Mouse (Mus musculus) gastrocnemius, adult 2 months (tissue): Measurements from ENCODE around the gene Auts2. TPM values are rescaled to one million over a fixed set of nuclear protein-coding genes. Genes with fewer than 3 reads are reported as not detected.
A peak's percentile ranks its signal among the peaks of the same experiment; 100 is the strongest.

Experiments
- DNase-seq: peaks from one replicate; pipeline ENCODE4 v3.0.0; 2022
- H3K27ac ChIP-seq: fragments of 200-600 bp; 2 replicates; pipeline ENCODE4 v1.8.1; 2022; ENCODE audit warnings: mild to moderate bottlenecking
- H3K4me3 ChIP-seq: fragments of 200-600 bp; 2 replicates; pipeline ENCODE4 v1.8.1; 2022; ENCODE audit warnings: mild to moderate bottlenecking, moderate library complexity
- CTCF ChIP-seq: fragments of 200-600 bp; IDR thresholded peaks from 2 replicates; pipeline ENCODE4 v1.8.1; 2022; ENCODE audit warnings: antibody characterized with exemption, mild to moderate bottlenecking, moderate library complexity
- intact Hi-C: fragments of 180-260 bp; cut with DNase I; formaldehyde crosslinking; loops from one replicate; pipeline ENCODE4 v1.15.1; 2025
- total RNA-seq, 2 experiments: library from RNA; stranded (reverse); gene quantifications; 2 replicates each; pipeline ENCODE4 v1.2.3; 2021

Gene Auts2
- total RNA-seq, 2 experiments from 2014 or later: 13.0 to 31.1 TPM

GRCm38 (mm10) chr5:131595730-131596129 lies 947.4 kb downstream of the Auts2 start:
- no peak for DNase-seq
- Histone ChIP-seq H3K4me3 (no peak overlapping the region), H3K27ac (no peak overlapping the region)
- TF ChIP-seq CTCF: no peak
- intact Hi-C loops: no loop called here

DNA sequence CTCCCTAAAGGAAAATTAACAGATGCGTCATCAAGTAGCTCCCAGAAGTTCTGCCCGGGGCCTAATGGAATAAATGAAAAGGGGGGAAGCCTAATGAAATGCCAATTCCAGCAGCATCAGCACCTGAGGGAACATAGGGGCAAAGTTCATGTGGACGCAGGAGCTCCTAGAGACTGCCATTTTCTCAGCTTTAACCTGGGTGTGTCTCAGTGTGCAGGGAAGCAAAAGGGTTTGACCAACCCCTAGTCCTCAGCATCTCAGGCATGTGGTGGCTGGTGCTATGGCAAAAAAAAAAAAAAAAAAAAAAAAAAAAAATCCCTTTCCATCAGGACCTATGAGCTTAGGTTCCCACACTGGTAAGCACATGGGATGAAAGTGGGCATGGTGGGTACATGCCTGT lies 948.5 kb downstream of the Auts2 start:
- intact Hi-C loops: no loop called here
- no peak for TF ChIP-seq CTCF
- DNase-seq: no peak
- Histone ChIP-seq H3K27ac (no peak overlapping the region), H3K4me3 (no peak overlapping the region)

DNA sequence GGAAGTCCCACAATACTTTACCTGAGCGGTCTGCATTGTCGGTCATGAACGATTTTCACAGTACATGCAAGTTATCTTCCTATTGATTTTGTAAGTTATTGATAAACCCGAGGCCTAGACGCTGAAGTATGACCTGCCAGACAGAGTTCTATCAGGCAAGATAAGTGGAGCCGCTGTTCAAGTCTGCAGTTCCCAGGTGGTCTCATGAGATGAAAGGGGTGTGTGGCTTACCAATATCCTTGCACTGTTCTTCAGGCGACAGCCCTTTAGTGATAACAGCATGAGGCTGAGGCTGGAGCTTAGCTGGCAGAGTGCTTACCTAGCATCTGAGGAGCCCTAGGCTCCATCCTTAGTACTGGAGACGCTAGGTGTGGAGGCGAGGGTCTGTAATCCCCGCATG lies 949.9 kb downstream of the Auts2 start:
- TF ChIP-seq CTCF: no peak
- intact Hi-C loops: no loop called here
- DNase-seq: no peak
- no peak overlapping the region for H3K4me3 ChIP-seq
- H3K27ac ChIP-seq: no peak overlapping the region

DNA sequence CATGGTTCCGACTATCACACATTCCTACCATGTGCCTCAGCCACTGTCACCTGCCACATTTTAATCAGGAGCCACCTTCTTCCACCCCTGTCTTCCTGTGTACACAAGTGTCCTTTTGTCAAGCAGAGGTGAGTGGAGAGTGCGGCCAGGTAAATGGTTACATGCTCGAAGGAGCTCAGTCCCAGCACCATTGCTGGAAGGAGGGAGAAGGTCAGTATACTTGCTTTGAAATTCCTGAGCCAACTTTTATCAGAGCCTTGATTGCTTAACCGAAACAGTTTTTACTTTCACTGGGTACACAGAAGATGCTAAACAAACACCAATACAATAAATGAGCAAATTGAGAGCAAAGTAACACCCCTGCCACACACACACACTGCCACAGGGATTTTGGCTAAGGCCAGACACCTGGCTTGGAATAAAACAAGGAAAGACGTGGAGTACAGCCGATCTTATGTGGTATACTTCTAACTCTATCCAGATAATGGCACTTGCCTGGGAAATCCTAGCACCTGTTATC lies 953.1 kb downstream of the Auts2 start:
- intact Hi-C loops: no loop called here

DNA sequence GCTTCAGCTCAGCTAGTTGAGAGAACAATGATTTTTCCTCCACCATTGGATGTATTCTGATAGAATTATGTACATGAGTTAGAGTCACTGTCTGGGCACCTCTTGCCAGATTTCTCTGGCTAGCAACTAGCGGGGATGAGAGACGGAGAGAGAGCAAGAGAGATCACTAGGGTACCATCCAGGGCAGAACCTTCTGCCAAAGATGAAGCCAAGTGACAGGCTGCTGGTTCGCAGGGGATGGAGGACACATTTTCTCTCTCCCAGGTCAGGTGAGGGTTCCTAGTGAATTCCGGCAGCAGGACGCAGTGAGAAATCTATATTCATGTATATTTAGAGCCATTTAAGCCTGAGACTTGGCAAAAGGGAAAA lies 956.8 kb downstream of the Auts2 start:
- Histone ChIP-seq H3K27ac (no peak overlapping the region), H3K4me3 (no peak overlapping the region)
- intact Hi-C loops: no loop called here
- DNase-seq: no peak
- no peak for TF ChIP-seq CTCF

More for the DNA sequence above, 953.1 kb downstream of the Auts2 start:
- no peak overlapping the region for H3K4me3 ChIP-seq
- no peak for DNase-seq
- no peak overlapping the region for H3K27ac ChIP-seq
- no peak for TF ChIP-seq CTCF

DNA sequence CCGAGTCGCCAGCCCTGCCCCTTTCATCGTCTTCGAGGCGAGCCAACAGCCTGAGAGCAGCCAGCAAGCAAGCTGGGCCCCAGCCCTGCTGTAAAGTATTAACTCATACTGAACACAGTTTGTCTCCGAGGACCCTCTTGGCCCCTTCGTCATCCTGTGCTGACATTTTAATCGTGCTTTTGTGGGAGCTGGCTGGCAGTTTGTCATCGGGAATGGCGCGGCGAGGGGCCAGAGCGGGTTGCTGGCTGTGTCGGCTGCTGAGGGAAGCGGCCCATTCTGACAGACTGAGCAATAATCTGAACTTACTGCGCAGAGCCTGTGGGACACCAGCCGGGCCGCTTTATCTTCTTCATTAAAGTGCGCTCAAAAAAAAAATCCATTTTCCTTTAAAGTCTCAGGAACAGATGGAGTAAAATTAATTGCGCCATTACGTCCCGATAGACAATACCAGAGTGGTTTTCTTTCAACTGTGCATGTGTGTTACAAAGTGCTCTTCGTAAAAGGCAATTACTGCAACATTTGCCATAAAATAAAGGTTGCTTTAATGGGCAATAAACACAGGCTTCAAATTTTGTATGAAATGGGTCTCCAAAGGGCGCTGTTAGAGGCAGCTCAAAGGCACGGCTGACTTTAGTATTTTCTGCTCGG lies 957.3 kb downstream of the Auts2 start:
- intact Hi-C loops: no loop called here
- peak overlapping the region; percentile 21; the same call in 1 of the 2 replicates for H3K4me3 ChIP-seq
- no peak overlapping the region for H3K27ac ChIP-seq
- peak; percentile 33 for DNase-seq
- no peak for TF ChIP-seq CTCF

DNA sequence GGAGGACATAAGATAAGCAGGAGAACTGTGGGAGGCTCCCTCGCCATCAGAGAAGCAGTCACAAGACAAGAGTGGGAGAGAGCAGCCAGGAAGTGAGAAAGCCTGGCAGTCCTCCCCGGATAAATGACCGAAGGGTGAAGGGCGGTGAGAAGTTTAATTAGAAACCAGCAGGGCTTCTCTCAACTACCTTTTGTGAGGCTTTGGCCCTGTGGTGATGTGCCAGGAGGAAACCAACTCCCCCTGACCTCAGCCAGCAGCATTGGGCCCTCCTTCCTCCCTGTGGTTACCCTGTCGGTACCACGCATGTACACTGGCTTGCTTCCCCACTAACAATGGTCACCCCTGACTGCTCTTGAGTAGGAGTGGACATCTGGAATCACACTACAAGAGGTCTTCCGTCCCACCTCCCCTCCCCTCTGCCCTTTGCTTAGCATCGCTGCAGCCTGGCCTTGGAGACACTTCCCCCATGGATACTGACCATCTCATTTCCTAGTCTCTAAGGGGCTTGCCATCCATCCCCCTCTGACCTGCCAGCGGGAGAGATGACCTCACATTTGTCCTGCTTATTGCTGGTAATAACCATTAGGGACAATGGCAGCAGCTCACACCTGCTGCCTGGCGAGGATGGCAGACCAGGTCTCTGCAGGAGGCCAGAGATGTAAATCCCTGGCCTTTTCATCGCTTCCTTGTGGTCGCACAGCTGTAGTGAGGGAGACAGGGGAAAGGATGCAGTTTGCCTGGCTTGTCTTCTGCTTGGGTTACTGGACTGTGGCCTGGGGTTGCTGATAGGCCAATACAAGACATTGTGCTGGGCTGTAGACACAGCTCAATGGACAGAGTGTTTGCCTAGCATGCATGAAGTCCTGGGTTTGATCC lies 958.6 kb downstream of the Auts2 start:
- intact Hi-C loops: no loop called here
- H3K27ac ChIP-seq: no peak overlapping the region
- no peak for TF ChIP-seq CTCF
- no peak for DNase-seq
- no peak overlapping the region for H3K4me3 ChIP-seq

DNA sequence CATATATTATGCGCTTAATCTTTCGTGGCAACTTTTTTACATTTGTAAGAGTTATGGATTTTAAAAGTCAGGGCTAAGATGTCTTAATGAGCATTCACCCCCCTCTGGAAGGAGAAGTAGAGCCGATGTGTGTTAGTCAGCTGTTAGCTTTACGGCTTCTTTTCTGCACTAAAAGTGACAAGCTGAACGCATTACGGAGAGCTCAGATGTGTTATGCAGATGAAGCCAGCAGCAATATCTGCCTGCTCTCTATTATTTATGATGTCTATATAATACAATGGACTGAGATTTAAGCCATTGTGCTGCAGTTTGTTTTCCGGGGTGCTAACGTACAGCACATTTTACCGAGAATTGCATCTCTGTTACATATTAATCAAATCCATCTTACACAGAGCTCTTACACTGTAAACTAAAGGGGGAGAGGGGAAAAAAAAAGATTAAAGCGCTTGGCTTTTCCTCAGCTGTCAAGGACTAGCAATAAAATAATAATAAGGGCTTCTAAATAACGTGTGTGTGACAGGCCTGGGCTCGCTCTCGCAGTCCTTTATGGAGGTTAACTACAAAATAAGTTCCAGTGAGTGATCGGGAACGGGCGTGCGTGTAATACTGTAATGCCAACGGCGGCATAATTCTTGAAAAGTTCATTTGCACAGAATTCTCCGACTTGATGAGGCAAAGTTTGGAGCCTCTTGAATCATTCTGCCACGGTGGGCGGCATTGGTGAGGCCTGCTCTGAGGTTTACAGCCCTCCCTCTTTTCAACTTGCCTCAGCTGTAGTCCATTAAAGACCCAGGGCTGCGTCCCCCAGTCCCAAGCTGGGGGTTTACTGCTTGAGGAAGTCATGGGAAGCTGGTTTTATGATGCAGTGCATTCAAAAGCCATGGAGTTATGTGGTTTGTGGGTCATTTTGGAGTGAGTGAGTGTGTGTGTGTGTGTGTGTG lies 961.8 kb downstream of the Auts2 start:
- no peak for DNase-seq
- no peak overlapping the region for H3K27ac ChIP-seq
- no peak for TF ChIP-seq CTCF
- no peak overlapping the region for H3K4me3 ChIP-seq
- intact Hi-C loops: no loop called here

- Histone ChIP-seq H3K4me3 (no peak overlapping the region), H3K27ac (no peak overlapping the region)
- no peak for DNase-seq
- intact Hi-C loops: no loop called here
- TF ChIP-seq CTCF: no peak
These were observed 964.4 kb downstream of the Auts2 start for GRCm38 (mm10) chr5:131578737-131579136.

DNA sequence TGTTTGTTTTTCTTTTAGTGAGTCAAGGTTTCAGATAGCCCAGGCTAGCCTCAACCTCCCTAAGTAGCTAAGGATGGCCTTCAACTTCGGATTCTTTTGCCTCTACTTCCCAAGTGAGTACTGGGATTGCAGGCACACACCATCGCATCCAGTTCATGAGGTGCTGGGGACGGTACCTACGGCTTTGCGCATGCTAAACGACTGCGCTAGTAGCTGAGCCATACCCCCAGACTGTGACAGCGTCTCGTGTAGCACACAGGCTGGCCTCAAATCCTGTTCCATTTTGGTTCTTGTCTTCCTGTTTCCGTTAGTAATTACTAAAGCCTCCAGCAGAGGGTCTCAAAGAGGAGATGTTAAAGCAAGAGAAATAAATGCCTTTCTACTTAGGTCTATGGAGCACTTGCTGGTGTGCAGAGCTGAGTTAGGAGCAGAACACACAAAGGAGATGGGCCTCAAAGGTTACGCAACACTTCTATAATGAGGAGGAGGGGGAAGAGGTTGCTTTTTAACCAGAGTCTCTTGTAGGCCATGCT lies 967.3 kb downstream of the Auts2 start:
- TF ChIP-seq CTCF: peak; percentile 6; the same call in 1 of the 2 replicates
- no peak overlapping the region for H3K27ac ChIP-seq
- intact Hi-C loops: loop anchor here (2.0 kb wide), 1 partner anchor 37 kb away; no protein-coding TSS in a partner anchor
- no peak overlapping the region for H3K4me3 ChIP-seq
- no peak for DNase-seq

DNA sequence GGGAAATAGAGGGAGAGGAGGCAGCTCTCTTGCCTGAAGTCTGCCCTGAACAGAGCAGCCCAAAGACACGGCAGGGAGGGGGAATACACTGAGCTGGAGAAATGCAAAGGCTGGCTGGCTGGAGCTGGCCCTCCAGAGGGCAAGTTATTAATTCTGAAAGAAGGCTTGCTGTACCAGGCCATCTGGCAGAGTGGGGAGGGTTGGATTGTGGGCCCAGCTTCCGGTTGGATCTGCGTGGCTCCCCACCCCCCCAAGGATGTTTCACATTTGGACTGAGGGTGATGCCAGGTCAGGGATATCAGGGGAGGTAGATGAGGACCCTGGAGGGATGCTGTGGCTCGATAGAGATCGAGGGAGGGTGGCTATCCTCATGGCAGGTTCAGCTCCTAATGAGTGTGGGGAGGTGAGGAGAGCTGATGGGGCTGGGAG lies 968.0 kb downstream of the Auts2 start:
- TF ChIP-seq CTCF: no peak
- no peak for DNase-seq
- H3K27ac ChIP-seq: no peak overlapping the region
- H3K4me3 ChIP-seq: no peak overlapping the region
- intact Hi-C loops: no loop called here

- DNase-seq: no peak
- Histone ChIP-seq H3K27ac (no peak overlapping the region; the same call in 1 of the 2 replicates), H3K4me3 (no peak overlapping the region)
- intact Hi-C loops: no loop called here
- TF ChIP-seq CTCF: no peak
These were observed 968.6 kb downstream of the Auts2 start for GRCm38 (mm10) chr5:131574469-131575085.
